Mouse (Mus musculus): ENCODE results near the gene Top3b.
"Not testable (repeated sequence)": the region's sequence is repeated elsewhere in the genome, so short reads cannot be mapped to it uniquely, and the experiment has no call there.

Top3b gene

GRCm38 (mm10) chr16:16870617-16871331 lies at the start of gene Top3b, which contains the start of gene Vpreb1:
Gene Top3b (plus strand): TSS chr16:16870736.
Gene Vpreb1 (minus strand): TSS chr16:16870843.
- DNase-seq (ENCODE audit: extremely low spot score), result peak; percentile 95

GRCm38 (mm10) chr16:16825476-16825875 lies 45.1 kb upstream of the Top3b start:
- DNase-seq (ENCODE audit: extremely low spot score), result no peak

GRCm38 (mm10) chr16:16826223-16826622 lies 44.3 kb upstream of the Top3b start:
- DNase-seq (ENCODE audit: extremely low spot score), result no peak

- DNase-seq (ENCODE audit: extremely low spot score), result peak; percentile 68
These were observed 41.5 kb upstream of the Top3b start, which contains the start of gene Spag6l for GRCm38 (mm10) chr16:16828757-16829615. Gene Spag6l (minus strand): TSS chr16:16829456.

- DNase-seq (ENCODE audit: extremely low spot score), result no peak
These were observed 40.9 kb upstream of the Top3b start for GRCm38 (mm10) chr16:16829671-16830070.

GRCm38 (mm10) chr16:16849196-16849595 lies 21.3 kb upstream of the Top3b start:
- DNase-seq (ENCODE audit: extremely low spot score), result no peak

GRCm38 (mm10) chr16:16852411-16852810 lies 18.1 kb upstream of the Top3b start:
- DNase-seq (ENCODE audit: extremely low spot score), result no peak

- peak; percentile 38 for DNase-seq (ENCODE audit: extremely low spot score)
These were observed 15.7 kb upstream of the Top3b start for GRCm38 (mm10) chr16:16854836-16855235.

- DNase-seq (ENCODE audit: extremely low spot score), result no peak
These were observed 15.0 kb upstream of the Top3b start for GRCm38 (mm10) chr16:16855541-16855940.

GRCm38 (mm10) chr16:16856054-16856453 lies 14.5 kb upstream of the Top3b start:
- DNase-seq (ENCODE audit: extremely low spot score), result not testable (repeated sequence)

- no peak for DNase-seq (ENCODE audit: extremely low spot score)
These were observed 13.6 kb upstream of the Top3b start for GRCm38 (mm10) chr16:16856731-16857476.

GRCm38 (mm10) chr16:16862288-16862687 lies 8.2 kb upstream of the Top3b start:
- DNase-seq (ENCODE audit: extremely low spot score), result no peak

GRCm38 (mm10) chr16:16863978-16864377 lies 6.6 kb upstream of the Top3b start, which contains the start of gene Igll1:
Gene Igll1 (minus strand): TSS chr16:16863985.
- no peak for DNase-seq (ENCODE audit: extremely low spot score)

GRCm38 (mm10) chr16:16865217-16865616 lies 5.3 kb upstream of the Top3b start:
- DNase-seq (ENCODE audit: extremely low spot score), result no peak

GRCm38 (mm10) chr16:16865696-16866561 lies 4.6 kb upstream of the Top3b start:
- DNase-seq (ENCODE audit: extremely low spot score), result peak; percentile 8

GRCm38 (mm10) chr16:16870241-16870616 lies 307 bp upstream of the Top3b start:
- no peak for DNase-seq (ENCODE audit: extremely low spot score)

GRCm38 (mm10) chr16:16879025-16879424 lies 8.5 kb downstream of the Top3b start:
- DNase-seq (ENCODE audit: extremely low spot score), result no peak

- DNase-seq (ENCODE audit: extremely low spot score), result no peak
These were observed 17.8 kb downstream of the Top3b start for GRCm38 (mm10) chr16:16888341-16888740.

- DNase-seq (ENCODE audit: extremely low spot score), result no peak
These were observed 21.8 kb downstream of the Top3b start for GRCm38 (mm10) chr16:16892366-16892765.

- DNase-seq (ENCODE audit: extremely low spot score), result no peak
These were observed 25.5 kb downstream of the Top3b start for GRCm38 (mm10) chr16:16896015-16896381.

Measured in embryo, embryonic 9.5 days (tissue).